Mouse (Mus musculus): Measurements from ENCODE around the gene Nt5e. TPM values are rescaled to one million over a fixed set of nuclear protein-coding genes. Genes with fewer than 3 reads are reported as not detected.
"Not testable (repeated sequence)": the region's sequence is repeated elsewhere in the genome, so short reads cannot be mapped to it uniquely, and the experiment has no call there.

Gene Nt5e
- total RNA-seq (2021) = 1 to 10 TPM; 2.3 to 3.2 TPM
- long read RNA-seq, experiment 1, partial matches to known transcripts = 0 of 3 reads
- long read RNA-seq, experiment 1, other reads (novel, unspliced or antisense) = 1 of 3 reads
- long read RNA-seq, experiment 2, transcript Nt5e-201 (9 exons, 3,995 nt) = major isoform, 5 of 5 reads
- long read RNA-seq, experiment 2, partial matches to known transcripts = 0 of 5 reads
- long read RNA-seq, experiment 2, other reads (novel, unspliced or antisense) = 0 of 5 reads

DNA sequence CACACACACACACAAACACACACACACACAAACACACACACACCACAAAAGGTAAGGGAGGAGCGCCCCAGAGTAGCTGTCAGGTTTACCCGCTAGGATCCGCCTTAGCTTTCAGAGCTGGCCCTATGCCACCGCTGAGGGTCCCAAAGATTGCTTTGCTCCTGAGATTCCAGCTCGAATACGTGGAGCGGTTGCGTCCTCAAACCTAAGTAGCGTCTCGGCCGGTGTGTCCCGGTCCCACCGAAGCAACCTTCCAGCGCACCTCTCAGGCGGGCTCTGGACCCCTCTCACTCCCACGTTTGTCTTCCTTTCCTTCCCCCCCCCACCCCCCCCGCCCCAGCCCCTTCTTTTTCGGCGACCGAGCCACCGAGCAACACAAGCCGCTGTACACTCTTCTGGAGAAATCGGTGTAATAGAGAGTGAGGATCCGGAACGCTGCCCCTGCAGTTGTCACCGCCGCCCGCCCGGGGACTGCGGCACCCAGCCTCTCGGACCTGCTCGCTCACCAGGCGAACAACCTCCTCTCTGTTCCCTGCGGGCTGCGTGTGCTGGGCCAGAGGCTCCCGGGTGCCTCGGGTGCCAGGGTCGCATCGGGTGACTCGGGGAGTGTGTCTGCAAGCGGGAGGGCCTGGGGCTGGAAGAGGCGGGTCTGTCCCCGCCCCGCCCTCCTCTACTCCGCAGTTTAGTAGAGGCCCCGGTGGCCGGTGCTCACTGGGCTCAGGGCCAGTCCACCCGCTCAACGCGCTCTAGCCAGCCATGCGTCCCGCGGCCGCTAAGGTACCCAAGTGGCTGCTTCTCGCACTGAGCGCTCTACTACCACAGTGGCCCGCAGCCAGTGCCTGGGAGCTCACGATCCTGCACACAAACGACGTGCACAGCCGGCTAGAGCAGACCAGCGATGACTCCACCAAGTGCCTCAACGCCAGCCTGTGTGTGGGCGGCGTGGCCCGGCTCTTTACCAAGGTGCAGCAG is at the start of gene Nt5e:
Gene Nt5e, plus strand, starts transcription at position 268 of the 972 bp plus-strand sequence.
- DNase-seq = peak; percentile 84

DNA sequence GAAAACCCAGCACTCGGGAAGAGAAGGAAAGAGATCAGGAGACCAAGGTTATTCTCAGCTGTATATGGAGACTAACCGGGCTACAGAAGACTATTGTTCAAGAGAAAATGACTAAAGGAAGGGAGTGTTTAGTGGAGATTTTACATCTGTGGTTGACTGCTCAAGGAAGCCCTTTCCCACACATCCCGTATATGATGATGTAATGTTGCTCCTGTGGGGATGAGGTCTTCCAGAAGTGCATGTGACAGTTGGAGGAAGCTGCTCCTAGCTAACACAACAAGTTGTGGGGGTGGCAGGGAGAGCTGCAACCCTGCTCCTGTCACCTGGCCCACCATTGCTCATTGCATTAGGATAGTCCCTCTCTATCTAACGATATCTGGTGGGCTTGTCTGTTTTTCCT is 49.4 kb upstream of the Nt5e start:
- DNase-seq = no peak

DNA sequence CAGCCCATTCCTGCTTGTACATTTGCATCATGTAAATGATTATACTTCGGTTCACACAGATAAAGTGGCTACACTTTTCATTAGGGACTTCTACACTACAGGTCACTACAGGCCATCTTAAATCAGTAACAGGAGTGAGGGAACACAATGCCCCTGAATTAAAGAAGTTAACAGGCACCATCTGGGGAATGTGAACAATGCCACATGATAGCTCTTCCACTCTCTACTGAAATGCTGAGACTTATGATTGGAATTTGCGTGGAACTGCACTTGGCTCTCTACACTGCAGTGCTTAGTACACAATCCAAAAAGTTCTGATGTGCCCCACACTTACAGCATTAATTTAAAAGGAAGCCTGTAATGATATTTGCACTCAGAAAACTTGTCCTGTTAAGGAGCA is 47.3 kb upstream of the Nt5e start:
- no peak for DNase-seq

DNA sequence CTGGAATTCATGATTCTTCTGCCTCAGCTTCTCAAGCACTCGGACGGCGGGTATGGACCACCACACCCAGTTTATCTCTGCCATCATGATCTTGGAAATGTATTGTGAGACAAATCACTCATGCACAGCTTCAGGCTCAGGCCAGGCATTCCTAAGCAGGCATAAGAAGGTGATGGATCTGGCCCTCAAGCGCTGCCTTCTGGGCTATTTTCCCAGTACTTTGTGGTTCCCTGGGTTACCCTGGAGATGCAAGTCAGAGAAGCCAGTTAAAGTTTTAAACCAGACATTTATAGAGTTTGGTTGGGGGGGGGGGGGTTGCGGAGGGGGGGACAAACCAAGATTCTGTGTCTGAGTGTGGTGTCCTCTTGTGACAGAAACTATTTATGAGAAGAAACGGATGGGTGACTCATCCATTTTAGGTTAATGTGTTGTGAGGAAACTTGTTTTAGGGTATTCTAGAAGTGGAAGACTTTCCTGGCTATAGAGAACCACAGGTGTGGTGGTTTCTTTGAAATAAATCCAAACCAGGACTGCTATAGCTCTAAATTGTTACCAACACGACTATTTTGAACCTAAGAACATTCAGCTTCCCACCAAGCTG is 37.3 kb upstream of the Nt5e start:
- DNase-seq = no peak

DNA sequence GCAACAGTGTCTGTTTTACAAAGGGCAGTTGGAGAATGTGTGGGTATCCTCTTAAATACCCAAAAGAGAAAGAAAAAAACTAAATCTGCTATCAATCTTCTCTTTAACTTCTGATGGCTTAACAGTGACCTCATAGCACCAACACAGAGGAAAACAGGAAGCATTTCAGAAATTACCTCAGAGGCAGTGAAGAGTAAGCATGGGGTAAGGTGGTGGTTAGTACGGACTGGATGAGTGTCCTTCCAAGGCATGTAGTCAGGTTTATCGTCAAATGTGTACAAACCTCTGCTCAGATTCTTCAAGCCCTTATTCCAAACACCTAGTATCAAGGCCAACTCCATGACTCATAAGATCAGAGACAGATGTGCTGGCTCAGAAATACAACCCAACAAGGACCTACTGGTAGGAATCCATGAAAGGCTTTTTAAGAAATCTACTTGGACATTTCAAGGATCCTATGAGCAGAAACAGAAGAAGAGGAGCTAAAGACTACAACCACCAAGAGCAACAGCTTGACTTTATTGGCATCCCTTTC is 34.1 kb upstream of the Nt5e start:
- no peak for DNase-seq

DNA sequence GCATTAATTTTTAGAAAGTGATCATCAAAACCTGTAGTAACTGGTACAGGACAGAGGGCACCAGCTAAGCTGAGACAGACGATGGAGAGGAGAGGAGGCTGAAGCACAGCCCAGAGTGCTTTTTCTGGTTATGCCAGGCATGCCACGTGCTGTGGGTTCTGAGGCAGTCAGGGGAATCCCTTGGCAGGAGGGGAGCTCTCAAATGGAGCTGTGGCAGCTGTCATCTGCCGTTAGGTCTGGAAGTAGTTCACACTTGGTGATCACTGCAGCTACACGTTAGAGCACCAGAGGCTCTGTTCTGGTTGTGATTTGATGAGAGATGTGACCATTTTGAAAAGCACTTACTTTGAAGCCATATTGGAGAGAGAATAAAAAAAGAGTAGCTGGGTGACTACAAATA is 31.2 kb upstream of the Nt5e start:
- DNase-seq = peak; percentile 22

DNA sequence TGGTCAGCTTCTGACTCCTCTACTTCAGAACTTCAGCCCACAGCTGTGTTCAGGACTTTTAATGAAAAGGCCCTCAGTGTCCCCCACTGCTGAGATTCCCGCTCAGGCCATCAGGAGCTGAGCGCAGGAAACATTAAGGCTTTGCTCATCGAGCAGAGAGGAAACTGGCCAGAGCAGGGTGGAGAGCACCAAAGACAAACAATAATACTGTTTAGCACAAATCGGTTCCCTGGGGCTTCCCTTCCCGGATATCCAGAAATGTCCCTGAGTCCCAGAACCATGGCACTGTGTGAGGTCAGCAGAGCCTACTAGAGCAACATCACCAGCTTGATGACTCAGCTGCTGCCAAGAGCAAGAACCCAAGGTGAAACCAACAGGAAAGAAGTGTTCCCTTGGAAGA is 30.7 kb upstream of the Nt5e start:
- DNase-seq = no peak

DNA sequence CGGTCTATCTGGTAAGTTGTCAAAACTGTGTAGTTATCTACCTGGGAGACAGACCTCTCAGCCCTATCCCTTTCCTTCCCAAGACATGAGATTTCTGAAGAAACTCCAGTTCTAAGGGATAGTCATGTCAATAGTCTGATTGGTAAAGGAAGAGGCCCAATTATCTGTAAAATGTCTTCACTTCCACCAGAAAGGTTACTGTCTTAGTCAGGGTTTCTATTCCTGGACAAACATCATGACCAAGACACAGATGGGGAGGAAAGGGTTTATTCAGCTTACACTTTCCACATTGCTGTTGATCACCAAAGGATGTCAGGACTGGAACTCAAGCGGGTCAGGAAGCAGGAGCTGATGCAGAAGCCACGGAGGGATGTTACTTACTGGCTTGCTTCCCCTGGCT is 29.8 kb upstream of the Nt5e start:
- not testable (repeated sequence) for DNase-seq

DNA sequence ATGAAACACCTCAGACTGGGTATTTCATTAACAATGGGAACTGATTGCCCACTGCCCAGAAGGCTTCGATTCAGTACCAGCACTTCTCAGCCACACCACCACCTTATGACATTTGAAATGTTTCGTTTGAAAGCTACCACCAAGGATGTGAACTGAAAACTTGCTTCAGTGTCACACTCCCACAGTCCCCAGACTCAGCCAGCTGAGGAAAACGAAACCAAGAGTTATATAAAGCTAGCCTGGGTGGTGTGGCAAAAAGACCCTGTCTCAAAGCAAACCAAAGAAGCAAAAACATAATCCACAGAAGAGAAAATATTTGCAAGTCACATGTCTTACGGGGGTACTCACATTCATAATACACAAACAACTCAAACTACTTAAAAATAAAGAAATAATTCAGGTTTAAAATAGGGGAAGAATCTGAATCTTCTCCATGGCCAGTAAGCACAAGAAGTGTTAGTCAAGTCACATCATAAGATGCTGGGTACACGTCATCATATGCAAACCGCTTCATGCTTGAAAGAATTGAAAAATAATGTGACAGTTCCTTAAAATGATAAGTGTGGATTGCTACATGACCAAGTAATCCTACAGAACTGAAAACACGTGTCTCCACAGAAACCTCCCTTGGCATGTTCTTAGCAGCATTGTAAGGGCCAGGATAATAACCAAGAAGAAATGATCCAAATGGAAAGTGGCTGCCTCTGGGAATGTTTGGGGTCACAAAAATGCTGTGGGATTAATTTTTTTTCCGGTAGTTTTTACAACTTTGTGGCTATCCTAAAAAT is 28.9 kb upstream of the Nt5e start:
- no peak for DNase-seq

DNA sequence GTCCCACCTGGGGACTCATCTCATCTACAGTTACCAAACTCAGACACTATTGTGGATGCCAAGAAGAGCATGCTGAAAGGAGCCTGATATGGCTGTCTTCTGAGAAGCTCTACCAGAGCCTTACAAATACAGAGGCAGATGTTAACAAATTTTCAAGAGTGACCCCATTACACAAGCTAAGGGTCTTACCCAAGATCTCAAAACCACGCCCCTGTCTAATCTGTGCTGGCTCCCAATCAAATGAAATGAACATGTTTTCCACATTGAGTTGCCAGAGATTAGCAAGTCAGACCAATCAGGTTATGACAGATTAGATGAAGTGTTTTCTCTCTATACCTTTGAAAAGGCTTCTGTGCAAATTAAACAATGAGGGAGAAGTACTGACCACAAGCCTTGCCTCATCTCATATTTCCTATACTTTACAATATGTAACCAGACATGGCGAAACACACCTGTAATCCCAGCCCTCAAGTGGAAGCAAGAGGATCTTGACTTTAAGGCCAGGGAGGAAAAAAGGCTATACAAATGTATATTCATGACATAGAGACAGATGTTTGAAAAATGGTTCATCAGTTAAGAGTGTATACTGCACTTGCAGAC is 19.9 kb upstream of the Nt5e start:
- DNase-seq = no peak

DNA sequence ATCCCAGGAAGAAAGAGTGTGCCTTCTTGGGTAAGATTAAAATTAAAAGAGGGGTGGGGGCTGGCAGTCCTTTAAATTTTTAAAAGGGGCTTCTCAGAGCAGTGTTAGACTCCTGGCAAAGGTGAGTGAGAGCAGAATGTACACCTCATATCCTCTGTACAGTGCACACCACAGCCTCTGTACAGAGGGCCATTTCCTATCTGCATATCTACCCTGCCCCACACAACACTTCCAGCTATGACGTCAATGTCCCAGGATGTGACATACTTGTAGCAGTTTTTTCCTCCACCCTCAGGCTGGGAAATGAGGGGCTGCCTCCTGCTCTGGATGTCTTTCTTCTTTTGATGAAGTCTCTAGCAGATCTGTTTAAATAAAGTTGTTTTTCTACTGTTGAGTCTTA is 17.9 kb upstream of the Nt5e start:
- no peak for DNase-seq

DNA sequence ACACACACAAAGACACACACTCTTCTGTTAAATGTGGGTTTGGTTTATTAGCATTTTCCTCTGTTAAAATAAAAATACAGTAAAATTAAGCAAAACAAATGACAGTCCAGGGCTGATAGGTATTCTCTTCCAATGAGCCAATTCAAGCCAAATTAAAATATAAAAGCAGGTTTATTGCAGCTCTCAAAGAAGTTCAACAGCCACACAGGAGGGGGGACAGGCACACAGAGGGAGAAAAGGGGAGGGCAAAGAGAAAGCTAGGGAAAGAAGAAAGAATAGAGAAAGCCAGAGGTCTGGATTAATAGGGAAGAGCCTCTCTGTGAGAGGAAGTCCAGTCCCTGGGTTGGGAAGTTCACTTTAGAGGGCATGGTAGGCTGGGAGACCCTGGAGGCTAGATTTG is 7.8 kb upstream of the Nt5e start:
- no peak for DNase-seq

DNA sequence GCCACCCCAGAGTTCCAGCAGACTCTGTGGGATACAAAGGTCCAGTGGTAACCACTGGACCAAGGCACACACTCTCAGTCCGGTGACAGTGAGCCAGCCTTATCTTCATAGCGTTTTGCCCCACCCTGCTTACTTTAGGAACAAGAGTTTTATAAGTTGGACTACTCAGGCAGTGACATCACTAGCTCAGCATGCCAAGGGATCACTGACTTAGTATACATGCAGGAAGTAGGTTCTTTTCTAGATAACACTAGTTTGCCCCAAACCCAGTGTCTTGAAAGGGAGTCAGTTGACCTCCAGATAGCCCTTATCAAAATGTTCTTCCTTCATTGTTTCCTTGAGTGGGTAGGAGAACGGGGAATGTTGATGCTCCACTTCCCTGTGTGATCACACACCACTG is 2.4 kb upstream of the Nt5e start:
- no peak for DNase-seq

DNA sequence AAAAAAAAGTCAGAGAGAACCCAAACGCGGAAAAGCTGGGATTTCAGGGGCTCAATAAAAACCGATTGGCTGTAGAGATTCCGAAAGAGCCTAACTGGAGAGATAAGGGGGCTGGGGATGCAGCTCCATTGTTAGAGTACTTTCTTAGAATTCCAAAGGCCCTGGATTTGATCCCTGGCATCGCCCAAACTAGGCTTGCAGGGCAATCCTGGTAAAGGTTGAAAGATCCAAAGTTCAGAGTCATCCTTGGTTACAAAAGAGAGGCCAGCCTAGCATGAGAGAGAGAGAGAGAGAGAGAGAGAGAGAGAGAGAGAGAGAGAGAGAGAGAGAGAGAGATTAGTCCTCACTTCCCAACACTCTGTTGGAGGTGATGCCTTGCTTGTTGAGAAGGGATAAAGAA is 1.7 kb downstream of the Nt5e start:
- no peak for DNase-seq

DNA sequence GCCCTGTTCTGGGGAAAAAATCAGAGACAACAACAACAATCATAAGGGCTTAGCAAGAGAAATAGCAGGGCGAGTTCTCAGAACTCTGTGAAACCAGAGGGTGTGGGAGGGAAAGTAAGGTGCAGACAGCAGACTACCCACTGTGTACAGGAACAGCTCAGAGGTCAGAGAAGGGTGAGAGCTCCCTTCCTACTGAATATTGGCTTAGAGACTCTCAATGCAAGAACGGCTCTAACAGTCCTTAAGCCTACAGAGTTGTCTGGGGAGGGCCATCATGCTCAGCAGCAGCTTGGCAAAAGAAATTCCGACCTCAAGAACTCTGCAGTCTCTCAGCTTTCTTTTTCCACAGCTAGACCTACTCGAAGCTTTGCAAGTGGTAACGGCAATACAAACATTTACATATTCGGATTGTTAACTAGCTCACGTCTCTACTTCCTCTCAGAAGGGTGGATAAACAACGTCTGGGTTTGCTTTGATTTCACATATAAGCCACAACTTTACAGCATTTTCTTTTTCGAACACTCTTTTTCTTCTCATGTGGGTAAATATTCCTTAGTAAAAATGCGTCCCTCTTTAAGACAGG is 2.3 kb downstream of the Nt5e start:
- no peak for DNase-seq

DNA sequence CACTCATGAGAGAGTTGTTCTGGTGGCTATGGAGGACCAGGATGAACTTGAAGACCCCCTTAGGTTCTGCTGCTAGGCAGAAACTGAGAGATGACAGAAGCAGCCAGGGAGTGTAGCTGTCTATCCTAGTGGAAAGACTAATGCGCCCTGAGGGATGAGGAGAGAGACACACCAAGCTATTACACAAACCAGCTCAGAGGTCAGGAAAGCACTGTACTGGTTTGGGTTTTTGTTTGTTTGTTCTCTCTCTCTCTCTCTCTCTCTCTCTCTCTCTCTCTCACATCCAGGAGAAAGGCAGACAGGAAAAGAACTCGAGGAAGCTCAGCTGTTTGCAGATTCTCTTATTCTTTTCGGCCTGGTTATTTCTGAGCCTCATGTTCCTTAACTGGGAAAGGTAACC is 3.3 kb downstream of the Nt5e start:
- no peak for DNase-seq

DNA sequence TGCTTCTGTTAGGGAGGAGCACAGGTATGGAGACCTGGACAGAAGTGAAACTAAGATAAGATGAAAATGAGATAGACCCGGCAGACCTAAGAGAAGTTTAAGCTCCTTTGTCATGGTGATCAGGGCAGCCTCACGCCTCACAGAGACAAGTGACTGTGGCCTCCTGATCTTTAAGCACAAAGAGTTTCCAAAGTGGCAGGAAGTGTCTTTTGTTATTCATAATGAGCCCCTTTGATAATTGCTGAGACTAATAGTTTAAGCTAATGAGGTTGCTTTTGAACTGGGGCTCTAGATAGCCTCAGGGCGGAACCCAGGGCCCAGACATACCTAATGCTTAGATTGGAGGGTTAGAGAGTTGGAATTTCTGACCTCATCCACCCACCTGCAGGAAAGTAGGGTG is 5.5 kb downstream of the Nt5e start:
- DNase-seq = no peak

DNA sequence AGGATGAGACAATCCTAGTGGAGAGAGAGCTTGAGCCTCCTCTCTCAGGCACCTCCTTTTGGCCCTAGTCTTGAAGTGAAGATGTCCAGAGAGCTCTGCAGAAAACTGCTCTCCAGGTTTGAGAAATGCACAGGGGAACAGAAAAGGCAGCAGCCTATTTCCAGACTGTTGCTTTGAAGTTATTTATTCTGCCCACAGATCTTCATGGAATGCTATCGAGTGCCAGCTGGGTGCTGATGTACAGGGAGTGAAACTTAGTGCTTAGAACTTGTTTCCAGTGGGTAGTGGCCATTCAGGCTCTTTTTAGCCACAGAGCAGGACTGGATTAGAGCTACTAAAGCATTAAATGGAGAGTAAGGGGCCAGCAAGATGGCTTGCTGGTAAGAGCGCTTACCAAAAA is 8.8 kb downstream of the Nt5e start:
- DNase-seq = no peak

DNA sequence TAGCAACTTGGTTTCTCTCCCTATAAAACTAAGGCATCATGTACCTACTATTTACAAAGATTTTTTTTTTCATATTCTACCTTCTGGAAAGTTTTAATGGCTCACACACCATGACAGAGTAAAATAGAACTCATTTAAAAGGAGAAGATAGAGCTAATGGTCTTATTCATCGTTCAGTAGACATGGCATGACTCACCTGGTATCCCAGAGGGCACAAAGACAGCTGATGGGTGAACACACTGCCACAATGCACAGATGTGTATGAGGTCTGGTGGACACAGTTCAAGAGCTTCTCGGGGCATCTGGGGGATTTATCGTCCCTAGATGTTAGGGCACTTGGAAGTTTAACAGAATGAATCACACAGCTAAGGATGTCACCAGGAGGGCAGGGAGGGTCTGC is 13.8 kb downstream of the Nt5e start:
- DNase-seq = no peak

DNA sequence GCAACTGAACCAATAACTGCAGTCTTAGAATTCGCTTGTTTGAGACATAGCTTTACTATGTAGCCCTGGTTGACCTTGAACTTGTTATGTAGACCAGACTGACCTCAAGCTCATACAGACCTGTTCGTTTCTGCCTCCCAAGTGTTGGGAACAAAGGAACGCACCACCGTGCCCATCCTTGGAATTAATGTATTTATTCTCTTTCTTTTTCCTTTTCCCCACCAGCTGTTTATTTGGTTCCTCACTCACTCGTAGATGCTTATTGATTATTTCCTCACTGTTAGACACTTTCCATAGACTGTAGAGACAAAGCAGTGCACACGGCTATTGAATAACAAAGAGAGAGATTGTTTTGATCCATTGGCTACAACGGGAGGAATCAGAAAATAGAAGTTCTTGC is 15.2 kb downstream of the Nt5e start:
- DNase-seq = no peak

DNA sequence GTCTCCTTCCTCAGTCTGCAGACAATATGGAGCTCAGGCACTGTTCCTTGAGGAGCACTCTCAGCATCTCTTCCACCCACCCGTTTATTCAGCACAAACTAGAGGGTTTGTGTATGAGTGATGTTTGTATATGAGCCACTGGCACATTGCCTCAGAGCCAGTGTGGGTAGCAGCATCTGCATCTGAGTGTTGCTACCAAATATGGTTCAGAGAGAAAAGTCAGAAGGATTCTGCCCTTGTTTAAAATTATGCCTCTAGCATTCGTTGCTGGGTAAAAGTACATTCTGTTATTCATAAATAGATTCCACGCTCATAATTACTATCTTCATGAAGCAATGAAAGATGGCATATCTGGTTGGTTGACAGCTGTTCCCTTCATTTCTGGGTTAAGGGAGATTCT is 15.7 kb downstream of the Nt5e start:
- no peak for DNase-seq
